Mouse (Mus musculus): ENCODE measurements around the gene Nfkb2.

The Nfkb2 gene

GRCm38 (mm10) chr19:46304216-46304841 lies at the start of gene Nfkb2:
Nfkb2 (plus strand) TSS chr19:46304320.
- in situ Hi-C loops (cut with MboI; ENCODE audit: unreplicated experiment in 2 of 2): no loop called here

GRCm38 (mm10) chr19:46264762-46265161 lies 39.4 kb upstream of the Nfkb2 start:
- in situ Hi-C loops (cut with MboI; ENCODE audit: unreplicated experiment in 2 of 2): no loop called here

- in situ Hi-C loops (cut with MboI; ENCODE audit: unreplicated experiment in 2 of 2): loop anchor here in 1 of 2 experiments (25.0 kb wide), 1 partner anchor 462 kb away; no protein-coding TSS in a partner anchor
Observed at GRCm38 (mm10) chr19:46275307-46275706, 28.8 kb upstream of the Nfkb2 start.

- in situ Hi-C loops (cut with MboI; ENCODE audit: unreplicated experiment in 2 of 2): loop anchor here in 1 of 2 experiments (25.0 kb wide), 1 partner anchor 455 kb away; no protein-coding TSS in a partner anchor
Observed at GRCm38 (mm10) chr19:46282081-46282849, 21.9 kb upstream of the Nfkb2 start.

GRCm38 (mm10) chr19:46284686-46285085 lies 19.4 kb upstream of the Nfkb2 start:
- in situ Hi-C loops (cut with MboI; ENCODE audit: unreplicated experiment in 2 of 2): loop anchor here in 1 of 2 experiments (25.0 kb wide), 1 partner anchor 453 kb away; no protein-coding TSS in a partner anchor

GRCm38 (mm10) chr19:46285631-46286030 lies 18.5 kb upstream of the Nfkb2 start:
- in situ Hi-C loops (cut with MboI; ENCODE audit: unreplicated experiment in 2 of 2): loop anchor here in 1 of 2 experiments (25.0 kb wide), 1 partner anchor 452 kb away; no protein-coding TSS in a partner anchor

GRCm38 (mm10) chr19:46286047-46286446 lies 18.1 kb upstream of the Nfkb2 start:
- in situ Hi-C loops (cut with MboI; ENCODE audit: unreplicated experiment in 2 of 2): loop anchor here in 1 of 2 experiments (25.0 kb wide), 1 partner anchor 451 kb away; no protein-coding TSS in a partner anchor

GRCm38 (mm10) chr19:46286926-46287325 lies 17.2 kb upstream of the Nfkb2 start:
- in situ Hi-C loops (cut with MboI; ENCODE audit: unreplicated experiment in 2 of 2): loop anchor here in 1 of 2 experiments (25.0 kb wide), 1 partner anchor 450 kb away; no protein-coding TSS in a partner anchor

- in situ Hi-C loops (cut with MboI; ENCODE audit: unreplicated experiment in 2 of 2): loop anchor here in 1 of 2 experiments (25.0 kb wide), 1 partner anchor 450 kb away; no protein-coding TSS in a partner anchor
Observed at GRCm38 (mm10) chr19:46287566-46287965, 16.6 kb upstream of the Nfkb2 start.

GRCm38 (mm10) chr19:46290535-46291105 lies 13.5 kb upstream of the Nfkb2 start:
- in situ Hi-C loops (cut with MboI; ENCODE audit: unreplicated experiment in 2 of 2): loop anchor here in 1 of 2 experiments (25.0 kb wide), 1 partner anchor 447 kb away; no protein-coding TSS in a partner anchor

GRCm38 (mm10) chr19:46296938-46297337 lies 7.2 kb upstream of the Nfkb2 start:
- in situ Hi-C loops (cut with MboI; ENCODE audit: unreplicated experiment in 2 of 2): loop anchor here in 1 of 2 experiments (25.0 kb wide), 1 partner anchor 440 kb away; no protein-coding TSS in a partner anchor

- in situ Hi-C loops (cut with MboI; ENCODE audit: unreplicated experiment in 2 of 2): no loop called here
Observed at GRCm38 (mm10) chr19:46300294-46301045, 3.6 kb upstream of the Nfkb2 start.

- in situ Hi-C loops (cut with MboI; ENCODE audit: unreplicated experiment in 2 of 2): no loop called here
Observed at GRCm38 (mm10) chr19:46302551-46302950, 1.6 kb upstream of the Nfkb2 start.

- in situ Hi-C loops (cut with MboI; ENCODE audit: unreplicated experiment in 2 of 2): no loop called here
Observed at GRCm38 (mm10) chr19:46303251-46304215, 587 bp upstream of the Nfkb2 start.

GRCm38 (mm10) chr19:46304908-46305333 lies 801 bp downstream of the Nfkb2 start:
- in situ Hi-C loops (cut with MboI; ENCODE audit: unreplicated experiment in 2 of 2): loop anchor here in 1 of 2 experiments (5.0 kb wide), 1 partner anchor 168 kb away; no protein-coding TSS in a partner anchor

GRCm38 (mm10) chr19:46305432-46306267 lies 1.5 kb downstream of the Nfkb2 start:
- in situ Hi-C loops (cut with MboI; ENCODE audit: unreplicated experiment in 2 of 2): loop anchor here in 1 of 2 experiments (5.0 kb wide), 1 partner anchor 168 kb away; no protein-coding TSS in a partner anchor

- in situ Hi-C loops (cut with MboI; ENCODE audit: unreplicated experiment in 2 of 2): loop anchor here in 1 of 2 experiments (5.0 kb wide), 1 partner anchor 169 kb away; no protein-coding TSS in a partner anchor
Observed at GRCm38 (mm10) chr19:46306268-46306610, 2.1 kb downstream of the Nfkb2 start.

All from v-Abl transformed pro-B cells (cell line).